Comparison of ENCODE assay signal across 32 mouse cellular contexts in the genomic region with DNA sequence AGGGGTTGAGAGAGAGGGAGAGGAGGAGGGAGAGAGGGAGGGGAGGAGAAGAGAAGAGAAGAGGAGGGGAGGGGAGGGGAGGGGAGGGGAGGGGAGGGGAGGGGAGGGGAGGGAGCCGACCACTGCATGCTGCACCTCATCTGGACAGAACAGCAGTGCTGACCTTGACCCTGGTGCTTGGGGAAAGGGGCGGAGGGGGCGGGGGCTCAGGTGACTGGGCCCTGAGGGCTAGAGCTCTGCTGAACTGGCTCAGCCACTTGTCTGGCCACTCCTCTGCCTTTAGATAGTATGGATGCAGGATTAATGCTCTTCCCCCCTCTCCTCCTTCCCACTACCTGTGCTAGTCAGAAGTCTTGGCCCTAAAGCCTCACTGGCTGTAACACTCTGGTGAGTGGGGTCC. TPM values are rescaled to one million over a fixed set of nuclear protein-coding genes. Genes with fewer than 3 reads are reported as not detected.
A peak's percentile ranks its signal among the peaks of the same experiment; 100 is the strongest.
DNase-seq lines count a peak whose midpoint lies in the region; ATAC-seq and TF ChIP-seq lines count a peak whose summit lies in the region.
"Had no signal": no experiment of that assay in that cellular context is flagged by ENCODE, and none has a peak within 500 bp of the region (broad histone marks: within the 10 kb centered on the region; RNA-seq: fewer than 3 reads in every experiment).

No protein-coding gene starts in this region.

- peak; percentile 28; the same call in 1 of the 2 replicates for ATAC-seq in intestine, embryonic 15.5 days
- no peak for ATAC-seq in intestine, postnatal 0 days
- peak; percentile 64; the same call in 1 of the 2 replicates for ATAC-seq in midbrain, embryonic 12.5 days (ENCODE audit: low FRiP score, low read depth)
- no peak for ATAC-seq in midbrain, postnatal 0 days (ENCODE audit: low FRiP score)
- ATAC-seq in limb, embryonic 12.5 days (ENCODE audit: insufficient number of reproducible peaks, insufficient read depth, low FRiP score, low TSS enrichment, low read depth): peak; percentile 47; the same call in 1 of the 2 replicates
- ATAC-seq: Patski had no signal

- DNase-seq in midbrain, postnatal 0 days (ENCODE audit: low spot score): no peak
- peak; percentile 23 for DNase-seq in R1 (ENCODE audit: low read depth, low spot score)
- DNase-seq in left cerebral cortex, adult 9 months (ENCODE audit: low spot score in 2 of 2): no peak
- no peak for DNase-seq in gastrocnemius, adult 2 months
- DNase-seq: adrenal gland, adult 2 months; adrenal gland, postnatal 36 days; B cell, adult 2 months; cerebellum, adult 18-20 months; cerebellum, postnatal 10 days; gastrocnemius, postnatal 36 days; heart, adult 18-20 months; heart, postnatal 36 days; kidney, adult 11 months; kidney, postnatal 36 days; left cerebral cortex, postnatal 4 days; lung, adult 18-20 months; lung, postnatal 10 days; thymus, postnatal 14 days had no signal

- H3K4me2 ChIP-seq in intestine, embryonic 15.5 days (replicated peaks): no peak overlapping the region
- no peak overlapping the region for H3K4me2 ChIP-seq in intestine, postnatal 0 days (replicated peaks; ENCODE audit: low read depth)
- no peak overlapping the region for H3K4me2 ChIP-seq in midbrain, embryonic 12.5 days (replicated peaks)
- no peak overlapping the region for H3K4me2 ChIP-seq in midbrain, postnatal 0 days (ENCODE audit: low read depth, low read length, poor library complexity, severe bottlenecking)
- H3K4me2 ChIP-seq in limb, embryonic 12.5 days: no peak overlapping the region
- H3K4me2 ChIP-seq: forebrain, embryonic 12.5 days; heart, embryonic 11.5 days; hindbrain, embryonic 15.5 days; kidney, embryonic 15.5 days; neural tube, embryonic 13.5 days had no signal

- intact Hi-C loops in gastrocnemius, adult 2 months (cut with DNase I): no loop called here

- no peak overlapping the region for H3K27ac ChIP-seq in intestine, embryonic 15.5 days
- H3K27ac ChIP-seq in intestine, postnatal 0 days (ENCODE audit: low read depth, low read length): no peak overlapping the region
- H3K27ac ChIP-seq in midbrain, embryonic 12.5 days (replicated peaks): no peak overlapping the region
- H3K27ac ChIP-seq in midbrain, postnatal 0 days (ENCODE audit: low read depth, low read length): no peak overlapping the region
- H3K27ac ChIP-seq in limb, embryonic 12.5 days: no peak overlapping the region
- H3K27ac ChIP-seq in gastrocnemius, adult 2 months: no peak overlapping the region
- H3K27ac ChIP-seq: forebrain, embryonic 12.5 days; hindbrain, embryonic 15.5 days; kidney, embryonic 15.5 days; layer of hippocampus, adult 2 months; neural tube, embryonic 13.5 days had no signal

- no peaks in the 10 kb centered on the region for H3K4me1 ChIP-seq in intestine, embryonic 15.5 days (replicated peaks)
- H3K4me1 ChIP-seq in intestine, postnatal 0 days (replicated peaks; ENCODE audit: control insufficient read depth, insufficient read depth, low read length): no peaks in the 10 kb centered on the region
- H3K4me1 ChIP-seq in midbrain, embryonic 12.5 days: no peaks in the 10 kb centered on the region
- H3K4me1 ChIP-seq in midbrain, postnatal 0 days (ENCODE audit: insufficient read depth, low read length): no peaks in the 10 kb centered on the region
- no peaks in the 10 kb centered on the region for H3K4me1 ChIP-seq in limb, embryonic 12.5 days (replicated peaks)
- H3K4me1 ChIP-seq: forebrain, embryonic 12.5 days; hindbrain, embryonic 15.5 days; kidney, embryonic 15.5 days; neural tube, embryonic 13.5 days had no signal

- H3K27me3 ChIP-seq in intestine, embryonic 15.5 days (replicated peaks): no peaks in the 10 kb centered on the region
- H3K27me3 ChIP-seq in intestine, postnatal 0 days (replicated peaks; ENCODE audit: control insufficient read depth, insufficient read depth, low read length): no peaks in the 10 kb centered on the region
- no peaks in the 10 kb centered on the region for H3K27me3 ChIP-seq in midbrain, embryonic 12.5 days
- no peaks in the 10 kb centered on the region for H3K27me3 ChIP-seq in midbrain, postnatal 0 days (ENCODE audit: insufficient read depth, low read length)
- H3K27me3 ChIP-seq in limb, embryonic 12.5 days: no peaks in the 10 kb centered on the region
- H3K27me3 ChIP-seq: forebrain, embryonic 12.5 days; hindbrain, embryonic 15.5 days; kidney, embryonic 15.5 days; neural tube, embryonic 13.5 days had no signal

- H3K9ac ChIP-seq in intestine, embryonic 15.5 days: no peak overlapping the region
- no peak overlapping the region for H3K9ac ChIP-seq in intestine, postnatal 0 days (ENCODE audit: low read depth, low read length)
- no peak overlapping the region for H3K9ac ChIP-seq in midbrain, embryonic 12.5 days (replicated peaks)
- no peak overlapping the region for H3K9ac ChIP-seq in midbrain, postnatal 0 days (replicated peaks; ENCODE audit: low read length, poor library complexity, severe bottlenecking)
- H3K9ac ChIP-seq in limb, embryonic 12.5 days (replicated peaks): no peak overlapping the region
- H3K9ac ChIP-seq: forebrain, embryonic 12.5 days; hindbrain, embryonic 15.5 days; kidney, embryonic 15.5 days; neural tube, embryonic 13.5 days had no signal

- H3K36me3 ChIP-seq in intestine, embryonic 15.5 days: no peaks in the 10 kb centered on the region
- H3K36me3 ChIP-seq in intestine, postnatal 0 days (ENCODE audit: control insufficient read depth, insufficient read depth): no peaks in the 10 kb centered on the region
- H3K36me3 ChIP-seq in midbrain, embryonic 12.5 days: no peaks in the 10 kb centered on the region
- H3K36me3 ChIP-seq in midbrain, postnatal 0 days (ENCODE audit: insufficient read depth, low read length): no peaks in the 10 kb centered on the region
- H3K36me3 ChIP-seq in limb, embryonic 12.5 days: no peaks in the 10 kb centered on the region
- H3K36me3 ChIP-seq: forebrain, embryonic 12.5 days; hindbrain, embryonic 15.5 days; kidney, embryonic 15.5 days; neural tube, embryonic 13.5 days had no signal

- H3K4me3 ChIP-seq in intestine, embryonic 15.5 days (replicated peaks): no peak overlapping the region
- H3K4me3 ChIP-seq in intestine, postnatal 0 days (ENCODE audit: low read depth, low read length): no peak overlapping the region
- no peak overlapping the region for H3K4me3 ChIP-seq in midbrain, embryonic 12.5 days
- H3K4me3 ChIP-seq in midbrain, postnatal 0 days (ENCODE audit: low read depth, low read length): no peak overlapping the region
- H3K4me3 ChIP-seq in limb, embryonic 12.5 days (replicated peaks): no peak overlapping the region
- no peak overlapping the region for H3K4me3 ChIP-seq in gastrocnemius, adult 2 months
- H3K4me3 ChIP-seq: erythroblast, embryonic 14.5 days; forebrain, embryonic 12.5 days; hindbrain, embryonic 15.5 days; kidney, embryonic 15.5 days; layer of hippocampus, adult 2 months; neural tube, embryonic 13.5 days had no signal

- TF ChIP-seq CTCF in intestine, postnatal 0 days (IDR thresholded peaks at IDR 0.05; ENCODE audit: low read depth): no peak
- TF ChIP-seq CTCF in midbrain, postnatal 0 days (IDR thresholded peaks at IDR 0.05): no peak
- no peak for TF ChIP-seq CTCF in gastrocnemius, adult 2 months (IDR thresholded peaks at IDR 0.05)

- H3K9me3 ChIP-seq in intestine, embryonic 15.5 days: no peaks in the 10 kb centered on the region
- no peaks in the 10 kb centered on the region for H3K9me3 ChIP-seq in intestine, postnatal 0 days (ENCODE audit: control insufficient read depth)
- no peaks in the 10 kb centered on the region for H3K9me3 ChIP-seq in midbrain, embryonic 12.5 days
- H3K9me3 ChIP-seq in midbrain, postnatal 0 days (ENCODE audit: low read length): no peaks in the 10 kb centered on the region
- H3K9me3 ChIP-seq in limb, embryonic 12.5 days: no peaks in the 10 kb centered on the region
- H3K9me3 ChIP-seq: forebrain, embryonic 12.5 days; hindbrain, embryonic 15.5 days; kidney, embryonic 15.5 days; neural tube, embryonic 13.5 days had no signal

- 63% methylated on average over 3 of the region's 3 CpGs for WGBS in intestine, embryonic 15.5 days
- WGBS in intestine, postnatal 0 days: 40% methylated on average over 1 of the region's 3 CpGs
- WGBS in midbrain, embryonic 12.5 days: 60% methylated on average over 3 of the region's 3 CpGs
- 67% methylated on average over 2 of the region's 3 CpGs for WGBS in midbrain, postnatal 0 days
- 47% methylated on average over 3 of the region's 3 CpGs for WGBS in limb, embryonic 12.5 days

RNA-seq across cellular contexts. Expression of gene Kcnt2, which starts 20.7 kb away (rescaled TPM):
- 1.9 and 2.5 TPM in 2 replicates for polyA plus RNA-seq in intestine, embryonic 15.5 days (2015; fragmentation: Nextera tagmentation; extraction: Ambion mirVana)
- 0.60 and 0.63 TPM in 2 replicates for polyA plus RNA-seq in intestine, postnatal 0 days (2015; fragmentation: Nextera tagmentation; extraction: Ambion mirVana)
- 1.9 and 2.6 TPM in 2 replicates for polyA plus RNA-seq in midbrain, embryonic 12.5 days (2016; fragmentation: Nextera tagmentation; extraction: Ambion mirVana)
- total RNA-seq in midbrain, postnatal 0 days (2014; rRNA removed): 9.5 and 9.6 TPM in 2 replicates
- 2.2 and 2.8 TPM in 2 replicates for polyA plus RNA-seq in midbrain, postnatal 0 days (2015; fragmentation: Nextera tagmentation; extraction: Ambion mirVana)
- 2.3 and 2.6 TPM in 2 replicates for polyA plus RNA-seq in limb, embryonic 12.5 days (2016; fragmentation: Nextera tagmentation; extraction: Ambion mirVana)
- under 1 TPM; 0.45 to 0.56 TPM for total RNA-seq in gastrocnemius, adult 2 months (2021)
- total RNA-seq: common myeloid progenitor, adult 5-6 weeks; MEL had no signal
- polyA plus RNA-seq: erythroblast, embryonic 14.5 days; Patski had no signal

RNA-seq across cellular contexts. Expression of gene Cfh, which starts 41.7 kb away (rescaled TPM):
- polyA plus RNA-seq in intestine, embryonic 15.5 days (2015; fragmentation: Nextera tagmentation; extraction: Ambion mirVana): 4.9 and 5.7 TPM in 2 replicates
- polyA plus RNA-seq in intestine, postnatal 0 days (2015; fragmentation: Nextera tagmentation; extraction: Ambion mirVana): 2.8 and 3.1 TPM in 2 replicates
- polyA plus RNA-seq in midbrain, embryonic 12.5 days (2016; fragmentation: Nextera tagmentation; extraction: Ambion mirVana): 6.7 and 7.0 TPM in 2 replicates
- total RNA-seq in midbrain, postnatal 0 days (2014; rRNA removed): 22.0 and 27.8 TPM in 2 replicates
- polyA plus RNA-seq in midbrain, postnatal 0 days (2015; fragmentation: Nextera tagmentation; extraction: Ambion mirVana): 20.8 and 23.8 TPM in 2 replicates
- polyA plus RNA-seq in limb, embryonic 12.5 days (2016; fragmentation: Nextera tagmentation; extraction: Ambion mirVana): 1.3 and 2.0 TPM in 2 replicates
- total RNA-seq in gastrocnemius, adult 2 months (2021): 1 to 10 TPM; 6.3 to 8.4 TPM
- total RNA-seq: common myeloid progenitor, adult 5-6 weeks; MEL had no signal
- polyA plus RNA-seq: erythroblast, embryonic 14.5 days had no signal

Comparison
In these comparisons a context has a peak if more than half of its experiments do, and no peak if none do; other contexts are left out.
1. ATAC-seq: peak in intestine, embryonic 15.5 days (single experiment), midbrain, embryonic 12.5 days (single experiment) and limb, embryonic 12.5 days (single experiment); none in intestine, postnatal 0 days (single experiment) and midbrain, postnatal 0 days (single experiment).